Mouse (Mus musculus): ENCODE measurements around the gene Cldn7. TPM values are rescaled to one million over a fixed set of nuclear protein-coding genes. Genes with fewer than 3 reads are reported as not detected.

Cldn7 gene
- polyA plus RNA-seq (2012; rRNA removed): 2.3 and 5.7 TPM in 2 replicates

DNA sequence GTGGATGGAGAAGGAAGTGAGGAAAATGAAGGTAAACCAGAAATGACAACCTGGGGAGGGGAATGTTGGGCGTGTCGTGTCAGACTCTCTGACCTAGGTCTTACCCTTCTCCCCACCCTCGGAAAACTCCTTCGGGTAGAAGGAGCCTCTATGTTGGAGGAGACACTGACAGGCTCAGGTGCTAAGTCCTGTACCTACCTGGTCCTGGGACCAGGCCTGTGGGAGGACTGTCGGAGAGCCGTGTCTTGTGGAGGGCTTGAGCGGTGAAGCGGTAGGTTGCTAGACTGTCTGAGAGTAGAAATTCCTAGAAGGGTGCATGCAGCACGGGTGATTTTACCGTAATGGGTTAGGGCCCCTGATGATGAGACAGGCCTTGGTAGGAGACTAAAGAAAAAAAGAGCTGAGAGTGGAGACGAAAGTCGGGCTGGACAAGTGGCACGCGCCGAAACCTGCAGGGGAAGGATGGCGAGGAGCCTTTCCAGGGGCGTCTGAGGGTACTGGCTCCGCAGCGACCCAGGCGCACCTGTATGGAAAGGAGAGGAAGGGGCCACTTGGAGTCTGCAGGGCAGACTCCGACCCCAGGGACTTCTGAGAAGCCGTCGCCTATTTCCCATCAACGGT is at the start of gene Cldn7:
TSS of gene Cldn7 (plus strand) at position 130 of the 621 bp plus-strand sequence.

DNA sequence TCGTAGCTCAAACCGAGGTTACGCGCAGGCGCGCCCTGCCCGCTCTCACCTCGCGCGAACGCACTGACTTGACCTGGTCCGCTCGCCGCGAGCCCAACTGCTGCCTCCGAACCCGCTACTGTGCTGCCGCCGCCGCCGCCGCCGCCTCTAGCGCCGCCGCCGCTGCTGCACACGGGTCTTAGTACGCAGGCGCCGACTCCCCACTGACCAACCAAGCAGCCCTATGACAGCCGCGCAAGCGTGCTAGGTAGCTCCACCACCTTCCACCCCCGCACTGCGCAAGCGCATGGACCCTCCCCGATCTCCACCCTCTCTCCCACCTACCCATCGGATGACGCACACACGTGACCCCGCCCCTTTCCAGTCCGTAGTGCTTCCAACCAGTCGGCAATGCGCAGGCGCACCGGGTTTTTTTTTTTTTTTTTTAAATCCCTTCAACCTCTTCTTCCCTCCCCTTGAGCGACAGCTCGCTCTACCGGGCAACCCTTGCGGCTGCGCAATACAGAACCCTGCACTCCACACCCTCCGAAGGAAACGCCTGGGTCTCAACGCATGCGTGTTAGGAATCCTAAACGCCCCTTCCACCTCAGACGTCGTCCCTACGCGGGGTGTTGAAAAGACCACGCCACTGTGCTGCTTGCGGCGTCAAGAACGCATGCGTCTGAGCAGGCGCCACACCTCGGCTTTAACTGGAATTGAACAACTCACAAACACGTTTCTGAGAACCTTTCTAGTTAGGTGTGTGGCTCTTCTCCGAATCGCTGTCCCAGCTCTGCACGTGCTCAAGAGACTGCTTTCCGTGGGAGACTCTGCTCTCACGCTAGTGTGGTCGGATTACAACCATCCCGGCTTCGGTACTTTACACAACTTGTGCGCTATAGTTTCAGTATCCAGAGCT is 43.2 kb upstream of the Cldn7 start, which contains the start of gene Eif5a:
TSS of gene Eif5a (minus strand) at position 845 of the 898 bp plus-strand sequence.

DNA sequence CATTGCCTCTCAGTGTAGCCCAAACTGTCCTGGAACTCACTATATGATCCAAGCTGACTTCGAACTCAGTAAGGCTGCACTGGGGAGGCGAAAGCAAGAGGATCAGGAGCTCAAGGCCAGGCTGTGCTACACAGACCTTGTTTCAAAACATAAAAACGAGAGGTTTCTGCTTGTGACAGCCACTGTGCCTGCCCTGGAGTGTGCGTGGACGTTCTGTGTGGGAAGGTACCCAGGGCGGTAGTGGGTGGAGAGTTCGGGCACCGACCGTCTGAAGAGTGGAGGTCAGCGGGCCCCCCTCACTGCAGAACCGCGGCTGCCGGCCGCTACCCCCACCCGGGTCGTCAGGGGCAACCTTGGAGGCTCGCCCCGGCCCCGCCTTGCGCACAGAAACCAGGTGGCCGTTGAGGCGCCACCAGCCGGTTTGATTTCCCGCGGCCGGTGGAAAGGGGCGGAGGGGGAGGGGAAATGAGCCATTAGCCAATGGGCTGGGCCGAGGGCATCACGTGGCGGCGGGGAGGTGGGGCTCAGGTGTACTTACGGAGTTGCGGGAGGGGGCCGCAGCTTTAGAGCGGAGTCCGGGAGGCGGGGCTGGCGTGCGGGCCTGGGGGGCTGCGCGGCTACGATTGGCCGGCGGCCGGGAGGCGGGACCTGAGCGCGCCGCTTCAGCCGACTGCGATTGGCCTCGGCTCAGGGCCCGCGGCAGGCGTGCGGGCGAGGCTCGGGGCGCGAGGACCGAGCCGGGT is 29.3 kb upstream of the Cldn7 start, which contains the start of gene Ybx2:
TSS of gene Ybx2 (plus strand) at position 660 of the 743 bp plus-strand sequence.

DNA sequence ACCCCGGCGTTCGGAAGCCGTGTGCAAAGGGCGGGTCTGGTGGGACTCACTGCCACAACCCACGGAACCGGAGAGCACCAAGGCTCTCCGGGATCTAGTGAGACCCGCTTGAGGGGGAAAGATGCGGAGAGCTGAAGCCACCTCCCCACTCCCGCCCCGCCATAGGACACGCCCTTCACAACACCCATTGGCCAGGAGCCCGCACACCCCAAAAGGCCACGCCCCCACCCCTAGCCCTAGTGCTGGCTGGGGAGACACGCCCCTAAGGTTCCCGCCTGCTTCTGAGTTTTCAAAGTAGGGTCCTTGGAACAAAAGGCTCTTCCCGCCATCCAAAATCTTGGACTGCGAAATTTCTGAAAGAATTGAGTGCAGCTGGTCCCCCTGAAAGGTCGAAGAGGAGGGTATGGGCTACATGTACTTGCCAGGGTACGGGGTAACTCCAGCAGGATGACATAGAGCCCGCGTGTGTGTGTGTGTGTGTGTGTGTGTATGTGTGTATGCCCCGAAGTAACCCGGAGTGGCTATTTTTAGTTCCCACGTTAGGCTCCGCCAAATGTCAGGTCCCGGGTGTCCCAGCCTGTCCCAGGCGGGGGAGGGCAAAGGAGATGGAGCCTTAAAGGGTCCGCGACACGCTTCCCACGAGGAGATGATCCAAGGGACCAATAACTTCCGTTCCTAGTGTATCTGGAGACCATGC is 16.4 kb upstream of the Cldn7 start, which contains the start of gene Slc2a4:
TSS of gene Slc2a4 (minus strand) at position 123 of the 697 bp plus-strand sequence.

GRCm38 (mm10) chr11:69981141-69981762 is 16.7 kb downstream of the Cldn7 start, which contains the start of gene Ctdnep1:
TSS of gene Ctdnep1 (plus strand) at chr11:69981156.

GRCm38 (mm10) chr11:69982225-69982624 is 17.6 kb downstream of the Cldn7 start, which contains the start of gene Elp5:
TSS of gene Elp5 (minus strand) at chr11:69982517.

GRCm38 (mm10) chr11:69990850-69991691 is 26.5 kb downstream of the Cldn7 start, which contains the start of gene Gabarap:
TSS of gene Gabarap (plus strand) at chr11:69991143.

DNA sequence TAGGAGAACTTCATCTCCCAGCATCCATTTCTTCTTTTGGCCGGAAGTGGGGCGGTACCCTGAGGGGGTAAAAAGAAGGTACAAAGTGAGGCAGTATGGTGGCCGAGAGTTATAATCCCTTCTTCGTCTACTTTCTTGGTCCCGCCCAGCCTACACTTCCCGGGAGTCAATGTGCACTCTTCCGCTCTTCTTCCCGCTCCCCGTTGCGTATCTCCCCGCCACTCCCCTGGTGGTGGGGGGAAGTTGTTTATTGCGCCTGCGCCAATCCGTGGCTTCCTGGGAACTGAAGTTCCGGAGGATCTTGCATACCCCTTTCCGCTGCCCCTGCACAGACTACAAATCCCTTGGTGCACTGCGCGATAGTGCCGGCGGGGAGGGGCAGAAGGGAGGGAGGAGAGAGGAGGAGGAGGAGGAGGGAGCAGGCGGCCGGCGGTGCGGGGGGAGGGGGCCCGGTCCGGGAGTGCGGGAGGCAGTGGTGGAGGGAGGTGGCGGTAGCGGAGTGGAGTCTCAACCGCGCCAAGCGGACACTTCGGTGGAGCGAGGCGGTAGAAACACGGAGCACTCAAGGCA is 30.9 kb downstream of the Cldn7 start, which contains the start of gene Phf23:
TSS of gene Phf23 (plus strand) at position 387 of the 570 bp plus-strand sequence.

DNA sequence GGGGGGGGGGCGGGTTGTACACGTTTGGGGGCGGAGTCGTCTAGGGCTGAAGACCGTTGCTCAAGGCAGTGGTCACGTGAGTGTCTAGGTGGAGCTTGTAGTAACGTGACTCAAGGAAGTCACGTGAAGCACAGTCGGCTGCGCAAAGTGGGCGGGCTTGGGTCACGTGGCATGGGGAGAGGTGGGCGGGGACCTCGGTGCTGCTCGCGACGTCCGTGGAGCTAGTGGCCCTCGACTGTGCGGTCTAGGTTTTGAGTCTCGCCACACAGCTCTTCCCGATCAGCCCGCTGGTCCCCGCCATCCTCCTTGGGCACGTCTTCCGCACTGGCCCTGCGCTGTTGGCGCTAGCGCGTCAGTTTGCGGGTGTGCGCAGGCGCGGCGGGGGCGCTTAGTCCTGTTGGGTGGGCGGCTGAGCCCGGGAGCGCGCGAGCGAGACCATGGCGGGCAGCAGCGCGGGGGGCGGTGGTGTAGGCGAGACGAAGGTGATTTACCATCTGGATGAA is 35.9 kb downstream of the Cldn7 start, which contains the start of gene Dvl2:
TSS of gene Dvl2 (plus strand) at position 200 of the 503 bp plus-strand sequence.

GRCm38 (mm10) chr11:70014880-70015558 is 50.4 kb downstream of the Cldn7 start, which contains the start of gene Acadvl:
TSS of gene Acadvl (minus strand) at chr11:70015411.

DNA sequence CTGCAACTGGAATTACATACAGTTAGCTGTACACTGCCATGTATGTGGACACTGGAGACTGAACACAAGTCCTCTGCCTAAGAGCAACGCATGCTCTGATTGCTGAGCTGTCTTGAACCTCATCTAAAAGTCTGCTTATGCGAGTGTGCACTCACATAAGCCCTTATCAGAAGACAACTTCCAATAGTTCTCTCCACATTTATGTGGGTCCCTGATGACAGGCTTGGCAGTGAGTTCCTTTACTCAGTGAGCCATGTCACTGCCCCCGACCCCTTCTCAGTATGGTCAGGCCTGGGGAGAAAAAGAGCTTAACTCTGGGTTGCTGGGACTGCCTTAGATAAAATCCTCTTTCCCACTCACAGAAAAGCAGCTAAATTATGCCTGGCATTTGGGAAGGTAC is 52.1 kb downstream of the Cldn7 start, which contains the start of gene Dlg4:
TSS of gene Dlg4 (plus strand) at position 274 of the 400 bp plus-strand sequence.

Other genes with a start within 250 kb of the Cldn7 start
- gene Polr2a, start 206.1 kb upstream of the Cldn7 start, polyA plus RNA-seq (2012; rRNA removed): 48.6 and 79.6 TPM in 2 replicates
- 0.16 and 0.30 TPM in 2 replicates for gene Slc35g3, start 202.8 kb upstream of the Cldn7 start, polyA plus RNA-seq (2012; rRNA removed)
- 4.7 and 5.0 TPM in 2 replicates for gene Zbtb4, start 198.9 kb upstream of the Cldn7 start, polyA plus RNA-seq (2012; rRNA removed)
- 1.7 and 15.7 TPM in 2 replicates for gene Chrnb1, start 168.8 kb upstream of the Cldn7 start, polyA plus RNA-seq (2012; rRNA removed)
- gene Fgf11, start 162.9 kb upstream of the Cldn7 start, polyA plus RNA-seq (2012; rRNA removed): 4.7 and 7.5 TPM in 2 replicates
- 0.19 and 0.27 TPM in 2 replicates for gene Tmem102, start 159.2 kb upstream of the Cldn7 start, polyA plus RNA-seq (2012; rRNA removed)
- gene Gm39566, start 149.5 kb upstream of the Cldn7 start, polyA plus RNA-seq (2012; rRNA removed): not detected in 2 replicates
- gene Spem2, start 146.3 kb upstream of the Cldn7 start, polyA plus RNA-seq (2012; rRNA removed): not detected in 2 replicates
- 0.80 and 0.86 TPM in 2 replicates for gene Spem1, start 142.6 kb upstream of the Cldn7 start, polyA plus RNA-seq (2012; rRNA removed)
- 70.3 and 84.9 TPM in 2 replicates for gene Nlgn2, start 127.0 kb upstream of the Cldn7 start, polyA plus RNA-seq (2012; rRNA removed)
- 137 and 187 TPM in 2 replicates for gene Tmem256, start 126.3 kb upstream of the Cldn7 start, polyA plus RNA-seq (2012; rRNA removed)
- 60.2 and 99.9 TPM in 2 replicates for gene Plscr3, start 118.4 kb upstream of the Cldn7 start, polyA plus RNA-seq (2012; rRNA removed)
- gene Tnk1, start 106.0 kb upstream of the Cldn7 start, polyA plus RNA-seq (2012; rRNA removed): 0.25 and 0.65 TPM in 2 replicates
- gene Tmem95, start 86.8 kb upstream of the Cldn7 start, polyA plus RNA-seq (2012; rRNA removed): not detected in 2 replicates
- 2.3 and 2.9 TPM in 2 replicates for gene Kctd11, start 83.4 kb upstream of the Cldn7 start, polyA plus RNA-seq (2012; rRNA removed)
- 2.0 and 2.4 TPM in 2 replicates for gene Acap1, start 69.2 kb upstream of the Cldn7 start, polyA plus RNA-seq (2012; rRNA removed)
- 10.4 and 14.1 TPM in 2 replicates for gene 2810408A11Rik, start 63.8 kb upstream of the Cldn7 start, polyA plus RNA-seq (2012; rRNA removed)
- 86.7 and 121 TPM in 2 replicates for gene Neurl4, start 63.7 kb upstream of the Cldn7 start, polyA plus RNA-seq (2012; rRNA removed)
- gene Gps2, start 50.9 kb upstream of the Cldn7 start, polyA plus RNA-seq (2012; rRNA removed): 71.0 and 88.1 TPM in 2 replicates
- 1,164 and 1,181 TPM in 2 replicates for gene Eif5a, start 42.8 kb upstream of the Cldn7 start, polyA plus RNA-seq (2012; rRNA removed)
- 23.1 and 36.5 TPM in 2 replicates for gene Ybx2, start 29.0 kb upstream of the Cldn7 start, polyA plus RNA-seq (2012; rRNA removed)
- gene Slc2a4, start 16.6 kb upstream of the Cldn7 start, polyA plus RNA-seq (2012; rRNA removed): 10.3 and 24.4 TPM in 2 replicates
- gene Ctdnep1, start 16.4 kb downstream of the Cldn7 start, polyA plus RNA-seq (2012; rRNA removed): 88.4 and 139 TPM in 2 replicates
- 112 and 147 TPM in 2 replicates for gene Elp5, start 17.7 kb downstream of the Cldn7 start, polyA plus RNA-seq (2012; rRNA removed)
- 303 and 380 TPM in 2 replicates for gene Gabarap, start 26.4 kb downstream of the Cldn7 start, polyA plus RNA-seq (2012; rRNA removed)
- gene Phf23, start 31.0 kb downstream of the Cldn7 start, polyA plus RNA-seq (2012; rRNA removed): 66.5 and 98.1 TPM in 2 replicates
- gene Dvl2, start 35.8 kb downstream of the Cldn7 start, polyA plus RNA-seq (2012; rRNA removed): 32.7 and 40.0 TPM in 2 replicates
- gene Acadvl, start 50.6 kb downstream of the Cldn7 start, polyA plus RNA-seq (2012; rRNA removed): 32.6 and 38.6 TPM in 2 replicates
- 71.2 and 101 TPM in 2 replicates for gene Dlg4, start 52.2 kb downstream of the Cldn7 start, polyA plus RNA-seq (2012; rRNA removed)
- 1.4 TPM in 2 replicates for gene Asgr1, start 89.3 kb downstream of the Cldn7 start, polyA plus RNA-seq (2012; rRNA removed)
- 0.49 and 0.56 TPM in 2 replicates for gene Asgr2, start 127.9 kb downstream of the Cldn7 start, polyA plus RNA-seq (2012; rRNA removed)
- 0.19 and 0.31 TPM in 2 replicates for gene Mgl2, start 165.6 kb downstream of the Cldn7 start, polyA plus RNA-seq (2012; rRNA removed)
- 0.40 and 2.1 TPM in 2 replicates for gene Clec10a, start 191.4 kb downstream of the Cldn7 start, polyA plus RNA-seq (2012; rRNA removed)
- 0.35 and 0.47 TPM in 2 replicates for gene Slc16a11, start 248.0 kb downstream of the Cldn7 start, polyA plus RNA-seq (2012; rRNA removed)